Mouse (Mus musculus) MEL (cell line): ENCODE results near the gene Fosl1.

Experiments used
- CTCF ChIP-seq, 3 experiments: IDR thresholded peaks in 2 of 3; conservative IDR thresholded peaks in 1 of 3; 2 replicates each; pipeline ENCODE4 v1.5.1; 2011 to 2012; ENCODE audit warnings: low read length in 3 of 3, low read depth in 2 of 3, mild to moderate bottlenecking in 2 of 3, improper control_type of control experiment in 1 of 3, inconsistent platforms in 1 of 3, mixed read lengths in 1 of 3, moderate library complexity in 1 of 3; ENCODE audit not compliant: control insufficient read depth in 1 of 3, insufficient read depth in 1 of 3, poor library complexity in 1 of 3, severe bottlenecking in 1 of 3
- E2F4 ChIP-seq: IDR thresholded peaks from 2 replicates; pipeline ENCODE4 v1.6.1; 2011; ENCODE audit warnings: low read depth, low read length, improper control_type of control experiment, borderline replicate concordance
- HCFC1 ChIP-seq: IDR thresholded peaks from 2 replicates; pipeline ENCODE4 v1.6.1; 2012; ENCODE audit warnings: low read depth, mild to moderate bottlenecking, inconsistent platforms, low read length, improper control_type of control experiment, moderate library complexity
- MAX ChIP-seq: IDR thresholded peaks from 2 replicates; pipeline ENCODE4 v1.6.1; 2011; ENCODE audit warnings: low read length, improper control_type of control experiment
- POLR2A ChIP-seq, 2 experiments: IDR thresholded peaks; 2 replicates each; pipeline ENCODE4 v1.6.1; 2011 to 2012; ENCODE audit warnings: low read length in 2 of 2, mild to moderate bottlenecking in 2 of 2, control low read depth in 1 of 2, improper control_type of control experiment in 1 of 2, low read depth in 1 of 2, moderate library complexity in 1 of 2; ENCODE audit not compliant: control insufficient read depth in 1 of 2, insufficient read depth in 1 of 2, poor library complexity in 1 of 2
- POLR2AphosphoS2 ChIP-seq: IDR thresholded peaks from 2 replicates; pipeline ENCODE4 v1.6.1; 2011; ENCODE audit warnings: low read length, improper control_type of control experiment
- TBP ChIP-seq: IDR thresholded peaks from 2 replicates; pipeline ENCODE4 v1.8.0; 2011; ENCODE audit warnings: low read depth, low read length, improper control_type of control experiment
- UBTF ChIP-seq: IDR thresholded peaks from 2 replicates; pipeline ENCODE4 v1.6.1; 2012; ENCODE audit warnings: low read depth, mild to moderate bottlenecking, inconsistent platforms, low read length, improper control_type of control experiment, moderate library complexity, borderline replicate concordance; ENCODE audit not compliant: insufficient read depth
- ZC3H11A ChIP-seq: IDR thresholded peaks from 2 replicates; pipeline ENCODE4 v1.6.1; 2012; ENCODE audit warnings: low read depth, mild to moderate bottlenecking, inconsistent platforms, low read length, improper control_type of control experiment

- TF ChIP-seq E2F4 (no peak), POLR2A (IDR thresholded peaks at IDR 0.05; ENCODE audit: control insufficient read depth in 1 of 2, insufficient read depth in 1 of 2, low read depth in 1 of 2, low read length in 2 of 2, poor library complexity in 1 of 2) (no peak), CTCF (IDR thresholded peaks at IDR 0.05 in 2 of 3, conservative IDR thresholded peaks at IDR 0.05 in 1 of 3; ENCODE audit: control insufficient read depth in 1 of 3, insufficient read depth in 1 of 3, low read depth in 2 of 3, low read length in 3 of 3, poor library complexity in 1 of 3, severe bottlenecking in 1 of 3) (no peak), HCFC1 (no peak), ZC3H11A (no peak), UBTF (no peak), MAX (no peak), POLR2AphosphoS2 (no peak), TBP (no peak)
Observed at GRCm38 (mm10) chr19:5429806-5430205, 17.5 kb upstream of the Fosl1 start.
